Mouse (Mus musculus) lung, postnatal 0 days (tissue): ENCODE results near the gene Rrp1b. TPM values are rescaled to one million over a fixed set of nuclear protein-coding genes. Genes with fewer than 3 reads are reported as not detected.

ENCODE experiments used
- ATAC-seq: fragments of 200-750 bp; cut with Nextera tagmentation; 2 replicates; pipeline ENCODE4 v1.8.0; 2017; ENCODE audit warnings: moderate library complexity
- DNase-seq: peaks from one replicate; pipeline ENCODE4 v3.0.0-alpha.2; 2016; ENCODE audit warnings: low spot score
- H3K27ac ChIP-seq: fragments of 300-500 bp; sonication (generic); 2 replicates; pipeline ENCODE4 v1.5.1; 2014; ENCODE audit warnings: antibody characterized with exemption, mild to moderate bottlenecking, low read length, mixed read lengths
- H3K27me3 ChIP-seq: fragments of 300-500 bp; sonication (generic); replicated peaks from 2 replicates; pipeline ENCODE4 v1.6.1; 2014; ENCODE audit warnings: low read length, mixed read lengths; ENCODE audit not compliant: insufficient read depth
- H3K36me3 ChIP-seq: fragments of 300-500 bp; sonication (generic); 2 replicates; pipeline ENCODE4 v1.6.1; 2014; ENCODE audit warnings: low read length, mixed read lengths; ENCODE audit not compliant: insufficient read depth
- H3K4me1 ChIP-seq: fragments of 300-500 bp; sonication (generic); 2 replicates; pipeline ENCODE4 v1.6.1; 2014; ENCODE audit warnings: antibody characterized with exemption, low read depth, low read length, mixed read lengths; ENCODE audit not compliant: insufficient read depth
- H3K4me2 ChIP-seq: fragments of 300-500 bp; sonication (generic); replicated peaks from 2 replicates; pipeline ENCODE4 v1.6.1; 2014; ENCODE audit warnings: low read depth, mild to moderate bottlenecking, low read length, moderate library complexity, mixed read lengths
- H3K4me3 ChIP-seq: fragments of 300-500 bp; sonication (generic); 2 replicates; pipeline ENCODE4 v1.5.1; 2014; ENCODE audit warnings: low read depth, low read length
- H3K9ac ChIP-seq: fragments of 300-500 bp; sonication (generic); replicated peaks from 2 replicates; pipeline ENCODE4 v1.6.1; 2014; ENCODE audit warnings: low read depth, mild to moderate bottlenecking
- H3K9me3 ChIP-seq: fragments of 300-500 bp; sonication (generic); 2 replicates; pipeline ENCODE4 v1.6.1; 2016; ENCODE audit warnings: low read length, mixed read lengths
- CTCF ChIP-seq: IDR thresholded peaks from 2 replicates; pipeline ENCODE4 v1.5.1; 2016; ENCODE audit warnings: antibody characterized with exemption, mild to moderate bottlenecking
- EP300 ChIP-seq: IDR thresholded peaks from 2 replicates; pipeline ENCODE4 v1.6.1; 2016; ENCODE audit warnings: antibody characterized with exemption, mild to moderate bottlenecking, control low read depth
- WGBS: fragments of 180-500 bp; shearing (Covaris S2); extraction: QIAGEN DNeasy Blood & Tissue Kit; methylation state at CpG from one replicate; pipeline ENCODE4 v1.1.7; 2014; 5-methylcytosine and 5-hydroxymethylcytosine counted together
- polyA plus RNA-seq: library from polyadenylated mRNA; unstranded; fragments of >200 nt; fragmentation: Nextera tagmentation; extraction: Ambion mirVana; gene quantifications from 2 replicates; pipeline ENCODE4 v1.2.1, GENCODE M21; 2015

Gene Rrp1b
- polyA plus RNA-seq, 1 experiment from 2014 or later = 26.3 TPM

DNA sequence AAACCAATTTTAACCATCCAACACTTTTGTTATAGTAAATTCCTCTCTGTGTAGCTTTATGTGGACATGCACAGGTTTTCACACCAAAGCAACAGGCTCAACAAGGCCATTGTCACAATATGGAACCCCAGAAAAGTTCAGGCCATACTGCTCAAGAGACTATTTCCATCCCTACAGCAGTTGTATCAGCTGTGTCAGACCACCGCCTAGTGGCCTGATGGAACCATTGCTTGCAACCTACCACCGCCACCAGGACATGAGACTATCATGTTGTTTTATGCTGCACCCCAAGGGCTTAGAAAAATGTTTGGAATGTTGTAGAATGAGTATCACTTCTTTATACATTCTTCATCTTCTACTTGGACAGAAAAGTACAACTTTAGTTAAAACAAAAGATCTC is 10.5 kb upstream of the Rrp1b start:
- DNase-seq = peak; percentile 92
- ATAC-seq = peak; percentile 85

GRCm38 (mm10) chr17:32027666-32028065 is 8.2 kb upstream of the Rrp1b start:
- peak; percentile 46 for ATAC-seq
- no peak overlapping the region for H3K9ac ChIP-seq
- H3K27me3 ChIP-seq = no peaks in the 10 kb centered on the region
- no peak for TF ChIP-seq EP300
- TF ChIP-seq CTCF = peak; percentile 82
- peak; percentile 94 for DNase-seq
- H3K4me1 ChIP-seq = no peaks in the 10 kb centered on the region
- H3K27ac ChIP-seq = no peak overlapping the region
- H3K4me3 ChIP-seq = no peak overlapping the region
- 30% methylated on average over 3 of the region's 3 CpGs for WGBS
- H3K36me3 ChIP-seq = no peaks in the 10 kb centered on the region
- no peaks in the 10 kb centered on the region for H3K9me3 ChIP-seq
- no peak overlapping the region for H3K4me2 ChIP-seq

More for the DNA sequence above, 10.5 kb upstream of the Rrp1b start:
- no peak overlapping the region for H3K27ac ChIP-seq
- H3K9me3 ChIP-seq = no peaks in the 10 kb centered on the region
- H3K4me2 ChIP-seq = no peak overlapping the region
- no peaks in the 10 kb centered on the region for H3K36me3 ChIP-seq
- no peaks in the 10 kb centered on the region for H3K27me3 ChIP-seq
- H3K9ac ChIP-seq = no peak overlapping the region
- no peak overlapping the region for H3K4me3 ChIP-seq
- TF ChIP-seq CTCF (peak; percentile 99), EP300 (no peak; the same call in none of the 2 replicates)
- 0% methylated on average over 2 of the region's 2 CpGs for WGBS
- H3K4me1 ChIP-seq = no peaks in the 10 kb centered on the region

DNA sequence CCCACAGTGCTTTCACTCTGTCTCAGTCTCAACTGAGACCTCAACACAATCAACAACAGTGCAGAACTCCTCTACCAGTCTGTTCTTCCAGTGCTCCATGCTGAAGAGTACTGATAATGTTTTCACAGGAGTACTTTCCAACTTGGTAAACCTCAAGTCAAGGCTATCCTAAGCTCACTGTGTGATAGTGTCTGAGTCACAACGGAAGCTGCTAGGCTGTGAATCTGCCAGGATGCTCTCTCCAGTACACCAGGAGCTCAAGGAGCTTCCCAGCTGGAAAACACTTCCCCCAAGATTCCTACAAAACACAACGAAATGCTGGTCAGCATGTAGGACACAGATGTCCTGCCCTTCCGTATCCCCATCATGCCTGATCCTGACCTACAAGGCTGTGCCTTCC is 7.6 kb upstream of the Rrp1b start:
- Histone ChIP-seq H3K9me3 (no peaks in the 10 kb centered on the region), H3K36me3 (no peaks in the 10 kb centered on the region), H3K27me3 (no peaks in the 10 kb centered on the region), H3K4me1 (no peaks in the 10 kb centered on the region), H3K27ac (no peak overlapping the region), H3K4me3 (no peak overlapping the region), H3K9ac (no peak overlapping the region), H3K4me2 (no peak overlapping the region)
- ATAC-seq (no peak), DNase-seq (no peak)
- no peak for TF ChIP-seq CTCF
- 75% methylated on average over 3 of the region's 3 CpGs for WGBS

DNA sequence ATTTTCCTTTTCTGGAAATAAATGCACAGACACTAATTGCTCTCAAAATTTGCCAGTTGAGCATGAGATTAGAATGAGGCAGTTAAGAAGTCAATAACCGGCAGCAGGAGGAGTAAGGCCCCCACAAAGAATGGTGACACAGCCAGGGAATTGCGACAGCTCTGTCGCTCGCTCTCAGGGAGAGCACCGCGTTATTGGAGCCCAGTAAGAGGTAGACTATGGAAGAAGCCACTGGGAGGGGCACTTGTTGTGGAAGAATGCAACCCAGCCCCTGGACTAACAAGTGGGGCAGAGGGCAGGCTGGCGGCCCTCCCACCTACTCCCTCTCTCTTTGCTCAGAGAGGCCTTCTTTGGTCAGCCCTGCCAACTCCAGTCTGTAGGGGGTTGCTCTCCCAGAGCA is 4.2 kb upstream of the Rrp1b start:
- no peak overlapping the region for H3K4me2 ChIP-seq
- ATAC-seq = no peak
- H3K27ac ChIP-seq = no peak overlapping the region
- no peaks in the 10 kb centered on the region for H3K4me1 ChIP-seq
- no peak overlapping the region for H3K9ac ChIP-seq
- H3K9me3 ChIP-seq = no peaks in the 10 kb centered on the region
- no peaks in the 10 kb centered on the region for H3K27me3 ChIP-seq
- no peak for TF ChIP-seq EP300
- no peak for TF ChIP-seq CTCF
- no peak overlapping the region for H3K4me3 ChIP-seq
- DNase-seq = no peak
- WGBS = 38% methylated on average over 7 of the region's 7 CpGs
- no peaks in the 10 kb centered on the region for H3K36me3 ChIP-seq

DNA sequence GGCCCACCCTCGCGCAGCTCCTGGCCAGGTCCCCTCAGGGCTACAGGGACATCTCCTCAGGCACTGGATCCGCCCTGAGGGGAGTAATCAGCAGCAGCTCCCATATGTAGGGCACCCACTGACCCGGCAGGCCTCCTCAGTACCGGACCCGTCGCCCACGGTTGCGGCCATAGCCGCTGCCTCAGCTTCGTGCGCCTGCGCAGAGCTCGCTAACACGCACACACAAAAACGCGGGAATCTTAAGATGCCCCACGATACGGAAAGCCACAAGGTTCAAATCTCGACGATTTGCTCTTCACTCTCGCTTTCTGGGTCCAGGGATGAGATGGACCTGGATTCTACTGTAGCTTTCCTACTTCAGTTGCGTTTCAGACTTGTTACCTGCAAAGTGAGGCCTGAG is 1.6 kb upstream of the Rrp1b start:
- 88% methylated on average over 23 of the region's 23 CpGs for WGBS
- Histone ChIP-seq H3K4me1 (peaks cover 10% of the 10 kb centered on the region), H3K4me3 (no peak overlapping the region), H3K9me3 (no peaks in the 10 kb centered on the region), H3K9ac (no peak overlapping the region), H3K27ac (no peak overlapping the region), H3K4me2 (no peak overlapping the region), H3K36me3 (no peaks in the 10 kb centered on the region), H3K27me3 (no peaks in the 10 kb centered on the region)
- no peak for TF ChIP-seq CTCF
- TF ChIP-seq EP300 = no peak
- ATAC-seq = no peak
- DNase-seq = no peak

- peak overlapping the region; percentile 64 for H3K9ac ChIP-seq
- peaks cover 10% of the 10 kb centered on the region for H3K4me1 ChIP-seq
- WGBS = 5% methylated on average over 45 of the region's 46 CpGs
- TF ChIP-seq EP300 (no peak), CTCF (no peak)
- DNase-seq = peak; percentile 36
- no peaks in the 10 kb centered on the region for H3K27me3 ChIP-seq
- H3K27ac ChIP-seq = peak overlapping the region; percentile 72
- peak overlapping the region; percentile 90 for H3K4me3 ChIP-seq
- H3K36me3 ChIP-seq = no peaks in the 10 kb centered on the region
- peak overlapping the region; percentile 96 for H3K4me2 ChIP-seq
- no peaks in the 10 kb centered on the region for H3K9me3 ChIP-seq
- ATAC-seq = peak; percentile 35
These were observed 874 bp downstream of the Rrp1b start for GRCm38 (mm10) chr17:32036509-32037438.
